ENCODE assay signal across 8 mouse cellular contexts in genomic region chr5:74704460-74704790, GRCm38 (mm10). TPM values are rescaled to one million over a fixed set of nuclear protein-coding genes. Genes with fewer than 3 reads are reported as not detected.
DNase-seq lines count a peak whose midpoint lies in the region; ATAC-seq and TF ChIP-seq lines count a peak whose summit lies in the region.

No protein-coding gene starts in this region.

- TF ChIP-seq EP300 in ES-Bruce4 (IDR thresholded peaks at IDR 0.05; ENCODE audit: insufficient read depth, low read depth, low read length): peak; percentile 86

- peak overlapping the region; percentile 49 for H3K4me2 ChIP-seq in forebrain, embryonic 11.5 days (ENCODE audit: low read depth, low read length, severe bottlenecking)

- no peak for TF ChIP-seq CTCF in ES-Bruce4 (IDR thresholded peaks at IDR 0.05; ENCODE audit: low read depth, low read length)
- no peak for TF ChIP-seq CTCF in bone marrow macrophage, adult 2 months (IDR thresholded peaks at IDR 0.05; ENCODE audit: low read depth, low read length)

- H3K36me3 ChIP-seq in ES-Bruce4 (ENCODE audit: control insufficient read depth, insufficient read depth, low read length, poor library complexity, severe bottlenecking): no peaks in the 10 kb centered on the region
- H3K36me3 ChIP-seq in forebrain, embryonic 11.5 days (ENCODE audit: control insufficient read depth, insufficient read depth, low read length): no peaks in the 10 kb centered on the region

- intact Hi-C loops in heart, postnatal 10 days (cut with DNase I): loop anchor here (5.0 kb wide), 1 partner anchor 62 kb away; no protein-coding TSS in a partner anchor

- H3K4me1 ChIP-seq in ES-Bruce4 (ENCODE audit: control insufficient read depth, insufficient read depth, low read length): peaks cover 8% of the 10 kb centered on the region
- no peaks in the 10 kb centered on the region; the same call in 1 of the 2 replicates for H3K4me1 ChIP-seq in bone marrow macrophage, adult 2 months (ENCODE audit: control insufficient read depth, insufficient read depth, low read length)
- no peaks in the 10 kb centered on the region for H3K4me1 ChIP-seq in forebrain, embryonic 11.5 days (replicated peaks; ENCODE audit: control insufficient read depth, insufficient read depth, low read length)

- H3K4me3 ChIP-seq in ES-Bruce4 (ENCODE audit: low read depth, low read length): peak overlapping the region; percentile 38
- H3K4me3 ChIP-seq in bone marrow macrophage, adult 2 months (ENCODE audit: insufficient read depth, low read length): peak overlapping the region; percentile 25
- H3K4me3 ChIP-seq in forebrain, embryonic 11.5 days (ENCODE audit: low read depth, low read length): peak overlapping the region; percentile 40

- under 1% methylated on average over 8 of the region's 8 CpGs for WGBS in forebrain, embryonic 11.5 days

- peak; percentile 91 for DNase-seq in forebrain, embryonic 11.5 days (ENCODE audit: low spot score)
- DNase-seq in heart, postnatal 10 days: peak; percentile 90 to 92
- DNase-seq in kidney, postnatal 36 days: peak; percentile 91 to 94
- DNase-seq in lung, postnatal 10 days: peak; percentile 89
- peak; percentile 42 for DNase-seq in ovary, postnatal 14 days (ENCODE audit: low spot score)
- peak; percentile 78 to 86 for DNase-seq in thymus, postnatal 36 days

- TF ChIP-seq POLR2A in ES-Bruce4 (IDR thresholded peaks at IDR 0.05; ENCODE audit: insufficient read depth, low read length): no peak
- TF ChIP-seq POLR2A in bone marrow macrophage, adult 2 months (IDR thresholded peaks at IDR 0.05; ENCODE audit: borderline replicate concordance, low read depth, low read length): no peak

- no peak overlapping the region for H3K9ac ChIP-seq in ES-Bruce4 (ENCODE audit: low read depth, poor library complexity, severe bottlenecking)
- peak overlapping the region; percentile 28 for H3K9ac ChIP-seq in forebrain, embryonic 11.5 days (ENCODE audit: low read length)

- no peaks in the 10 kb centered on the region for H3K27me3 ChIP-seq in ES-Bruce4 (ENCODE audit: control insufficient read depth, insufficient read depth, low read length, poor library complexity, severe bottlenecking)
- H3K27me3 ChIP-seq in forebrain, embryonic 11.5 days (ENCODE audit: control insufficient read depth, insufficient read depth, low read length): no peaks in the 10 kb centered on the region

- peak; percentile 96 for ATAC-seq in forebrain, embryonic 11.5 days (replicated peaks; ENCODE audit: low FRiP score)

- 0 out of 2 replicates have a peak overlapping the region, but pooled peaks have one; percentile 63 for H3K27ac ChIP-seq in ES-Bruce4 (ENCODE audit: insufficient read depth, low read length)
- H3K27ac ChIP-seq in bone marrow macrophage, adult 2 months (ENCODE audit: insufficient read depth, low read depth, low read length): no peak overlapping the region
- no peak overlapping the region for H3K27ac ChIP-seq in forebrain, embryonic 11.5 days (ENCODE audit: low read depth, low read length)

- no peaks in the 10 kb centered on the region for H3K9me3 ChIP-seq in ES-Bruce4 (replicated peaks; ENCODE audit: control insufficient read depth, insufficient read depth, low read length, poor library complexity, severe bottlenecking)
- H3K9me3 ChIP-seq in forebrain, embryonic 11.5 days (ENCODE audit: control insufficient read depth, low read length): no peaks in the 10 kb centered on the region

RNA-seq across cellular contexts. Expression of gene Lnx1, which starts 1.7 kb away (rescaled TPM):
- 7.4 and 10.5 TPM in 2 replicates for polyA plus RNA-seq in ES-Bruce4 (2011; ENCODE audit: insufficient read depth, insufficient read length, low read depth, missing spikeins)
- polyA plus RNA-seq in bone marrow macrophage, adult 2 months (2012; ENCODE audit: insufficient read depth, insufficient read length, missing spikeins): not detected in 2 replicates
- polyA plus RNA-seq in forebrain, embryonic 11.5 days (2014; fragmentation: Nextera tagmentation; extraction: Ambion mirVana): 0.53 TPM in 2 replicates
- total RNA-seq in heart, postnatal 10 days (2021): 1 to 10 TPM; 4.3 to 4.5 TPM

Comparison
In these comparisons a context has a peak if more than half of its experiments do, and no peak if none do; other contexts are left out.
1. DNase-seq: peak in every context shown above with its lines; median percentile 92 in kidney, postnatal 36 days; 91 in forebrain, embryonic 11.5 days; 91 in heart, postnatal 10 days; 89 in lung, postnatal 10 days; 82 in thymus, postnatal 36 days; 42 in ovary, postnatal 14 days.